Comparison of ENCODE assay signal across 17 mouse cellular contexts in the genomic region with DNA sequence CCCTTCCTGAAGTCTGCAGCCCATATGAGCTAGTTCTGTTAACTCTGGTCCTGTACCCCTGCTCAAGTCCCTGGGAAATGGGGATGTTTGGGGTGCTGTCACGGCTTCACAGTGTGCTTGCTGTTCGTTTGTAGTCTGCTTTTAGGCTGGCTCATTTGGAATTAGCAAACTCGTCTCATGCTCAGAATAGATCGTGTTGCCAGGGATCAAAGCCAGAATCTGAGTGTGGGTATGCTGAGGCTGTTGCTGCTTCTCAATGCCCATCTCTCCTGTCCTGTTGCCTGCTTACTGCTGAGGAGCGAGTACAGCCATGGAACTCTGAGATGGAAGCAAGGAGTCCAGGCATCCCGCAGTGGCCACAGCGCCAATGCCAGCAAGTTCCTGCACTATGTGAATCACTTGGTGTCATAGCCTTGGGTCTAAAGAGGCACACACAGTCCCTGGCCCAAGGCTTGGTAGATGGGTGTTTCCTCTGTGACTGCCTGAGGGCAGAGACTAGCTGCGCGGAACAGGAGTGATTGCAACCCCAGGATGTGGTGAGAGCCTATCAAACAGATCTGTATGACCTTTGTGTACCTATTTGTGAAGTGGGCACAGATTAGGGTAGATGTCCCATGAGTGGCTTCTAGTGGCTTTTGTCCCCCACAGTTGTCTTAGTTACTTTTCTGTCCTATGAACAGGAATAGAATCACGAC. TPM values are rescaled to one million over a fixed set of nuclear protein-coding genes. Genes with fewer than 3 reads are reported as not detected.
DNase-seq lines count a peak whose midpoint lies in the region; ATAC-seq and TF ChIP-seq lines count a peak whose summit lies in the region.
"Had no signal": no experiment of that assay in that cellular context is flagged by ENCODE, and none has a peak within 500 bp of the region (broad histone marks: within the 10 kb centered on the region; RNA-seq: fewer than 3 reads in every experiment).

No protein-coding gene starts in this region.

- H3K27ac ChIP-seq in bone marrow, adult 2 months (ENCODE audit: control insufficient read depth, insufficient read depth, low read depth, low read length, poor library complexity): peak overlapping the region; percentile 4
- H3K27ac ChIP-seq: hindbrain, embryonic 12.5 days; liver, embryonic 12.5 days had no signal

- TF ChIP-seq CTCF in bone marrow, adult 2 months (IDR thresholded peaks at IDR 0.05; ENCODE audit: control insufficient read depth, insufficient read depth, low read length): no peak

- WGBS in bone marrow, adult 2 months: 77% methylated on average over 10 of the region's 10 CpGs

- ATAC-seq in frontal cortex, adult (ENCODE audit: low TSS enrichment): peak; percentile 57
- ATAC-seq: intestine, postnatal 0 days; liver, embryonic 12.5 days; lung, postnatal 0 days had no signal

- peaks cover 21% of the 10 kb centered on the region for H3K4me1 ChIP-seq in bone marrow, adult 2 months (ENCODE audit: control insufficient read depth, insufficient read depth, low read length)

- no peak overlapping the region for H3K4me3 ChIP-seq in bone marrow, adult 2 months (replicated peaks; ENCODE audit: control insufficient read depth, low read depth, low read length)
- H3K4me3 ChIP-seq: hindbrain, embryonic 12.5 days; liver, embryonic 12.5 days; midbrain, embryonic 12.5 days had no signal

- no peak for TF ChIP-seq POLR2A in bone marrow, adult 2 months (IDR thresholded peaks at IDR 0.05; ENCODE audit: borderline replicate concordance, control insufficient read depth, low read depth, low read length)

- DNase-seq in frontal cortex, postnatal 14 days (ENCODE audit: low spot score in 2 of 2): no peak
- peak; percentile 67 to 83 for DNase-seq in right cerebral cortex, postnatal 10 days (ENCODE audit: low spot score in 2 of 2)
- no peak for DNase-seq in right cerebral cortex, postnatal 14 days
- DNase-seq in naive thymus-derived CD4-positive, alpha-beta T cell, adult 2 months (ENCODE audit: low read depth): peak; percentile 79
- DNase-seq in testis, postnatal 10 days (ENCODE audit: low spot score): no peak
- DNase-seq in ovary, postnatal 14 days (ENCODE audit: low spot score): no peak
- DNase-seq: cerebellum, adult 11-12 months; gastrocnemius, postnatal 25 days; kidney, postnatal 36 days; spleen, adult 18-20 months had no signal

RNA-seq across cellular contexts. Expression of a gene that starts 44.3 kb away (rescaled TPM):
- 5.1 and 11.5 TPM in 2 replicates for polyA plus RNA-seq in bone marrow, adult 2 months (2011; ENCODE audit: insufficient read depth, insufficient read length, low replicate concordance, missing spikeins)

Comparison
In these comparisons a context has a peak if more than half of its experiments do, and no peak if none do; other contexts are left out.
1. DNase-seq: peak in right cerebral cortex, postnatal 10 days (2 of 2) and naive thymus-derived CD4-positive, alpha-beta T cell, adult 2 months (single experiment); none in frontal cortex, postnatal 14 days (0 of 2), right cerebral cortex, postnatal 14 days (single experiment), testis, postnatal 10 days (single experiment) and ovary, postnatal 14 days (single experiment).